Mouse (Mus musculus): ENCODE results near the gene Rnf5.

- no peak for TF ChIP-seq CTCF (IDR thresholded peaks at IDR 0.05; ENCODE audit: low read depth)
- TF ChIP-seq EP300 (optimal IDR thresholded peaks at IDR 0.05): no peak
These were observed 44.8 kb upstream of the Rnf5 start for GRCm38 (mm10) chr17:34648141-34648890.

Measured in stomach, postnatal 0 days (tissue).